Mouse (Mus musculus) stomach, embryonic 16.5 days (tissue): ENCODE measurements around the gene Tmem189. TPM values are rescaled to one million over a fixed set of nuclear protein-coding genes. Genes with fewer than 3 reads are reported as not detected.

Experiments used
- microRNA-seq: library from miRNA; unstranded; fragments of <30 nt; microRNA quantifications from one replicate; pipeline ENCODE4, GENCODE M21; 2016
- polyA plus RNA-seq: library from polyadenylated mRNA; unstranded; fragments of >200 nt; fragmentation: Nextera tagmentation; extraction: Ambion mirVana; gene quantifications from 2 replicates; pipeline ENCODE4 v1.2.1, GENCODE M21; 2015

The Tmem189 gene
- polyA plus RNA-seq, 1 experiment from 2014 or later: 35.7 TPM

Small RNA genes within 50 kb of the gene (microRNA-seq; reads per million reads assigned to microRNA genes)
- gene Gm22355: not detected

Other genes starting within 250 kb of the Tmem189 start
- 68.7 and 73.3 TPM in 2 replicates for gene Rnf114, start 197.2 kb downstream of the Tmem189 start, polyA plus RNA-seq
- 13.8 and 15.9 TPM in 2 replicates for gene Spata2, start 196.9 kb downstream of the Tmem189 start, polyA plus RNA-seq
- 15.5 and 15.9 TPM in 2 replicates for gene Snai1, start 151.6 kb downstream of the Tmem189 start, polyA plus RNA-seq
- gene Ube2v1, start 57.7 kb downstream of the Tmem189 start, polyA plus RNA-seq: 267 and 298 TPM in 2 replicates
- gene Gm20431, start 28.3 kb downstream of the Tmem189 start, polyA plus RNA-seq: 9.2 TPM in 1 of 2 replicates, not detected in the other
- 0.69 and 0.92 TPM in 2 replicates for gene Cebpb, start 907 bp downstream of the Tmem189 start, polyA plus RNA-seq
- 49.5 and 51.3 TPM in 2 replicates for gene Ptpn1, start 242.2 kb upstream of the Tmem189 start, polyA plus RNA-seq